Mouse (Mus musculus) splenic B cell, adult 2 months (primary cell): ENCODE measurements around the gene Cdk18.
"Not testable (repeated sequence)": the region's sequence is repeated elsewhere in the genome, so short reads cannot be mapped to it uniquely, and the experiment has no call there.

Experiments
- DNase-seq: peaks from one replicate; pipeline ENCODE4 v3.0.0-alpha.2; 2011; ENCODE audit warnings: low read depth, low spot score
- H3K27me3 ChIP-seq: 2 replicates; pipeline ENCODE4 v1.6.1; 2012; ENCODE audit warnings: mild to moderate bottlenecking, low read length, moderate library complexity, mixed read lengths; ENCODE audit not compliant: control insufficient read depth, poor library complexity, insufficient read depth, severe bottlenecking
- H3K36me3 ChIP-seq: 2 replicates; pipeline ENCODE4 v1.6.1; 2012; ENCODE audit warnings: mild to moderate bottlenecking, low read length, moderate library complexity, mixed read lengths; ENCODE audit not compliant: control insufficient read depth, poor library complexity, insufficient read depth, severe bottlenecking

The Cdk18 gene

DNA sequence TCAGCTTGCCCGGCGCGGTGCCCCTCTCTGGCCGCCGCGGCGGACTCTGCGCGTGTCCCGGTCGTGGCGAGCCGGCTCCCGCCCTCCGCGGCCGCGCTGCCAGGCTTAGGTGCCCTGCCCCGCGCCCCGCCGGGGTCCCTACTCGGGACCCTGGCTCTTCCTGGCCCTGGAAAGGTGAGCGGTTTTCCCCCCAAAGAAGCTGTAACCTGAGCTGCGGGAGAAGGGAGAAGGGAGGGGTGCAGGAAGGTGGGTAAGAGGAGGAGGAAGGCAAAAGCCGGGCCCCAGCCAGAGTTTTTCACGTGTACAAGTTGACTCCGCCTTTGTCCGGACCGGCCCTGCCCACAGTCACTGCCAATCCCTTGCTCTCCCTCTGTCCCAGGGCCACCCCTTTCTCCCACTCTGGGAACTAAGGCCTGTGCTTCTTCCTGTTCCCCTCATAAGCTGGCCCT lies at the start of gene Cdk18:
Gene Cdk18 (minus strand): TSS at position 269 of the 449 bp plus-strand sequence.
- no peak for DNase-seq
- no peaks in the 10 kb centered on the region for H3K36me3 ChIP-seq
- H3K27me3 ChIP-seq, result peaks cover 2% of the 10 kb centered on the region; the same call in 1 of the 2 replicates

DNA sequence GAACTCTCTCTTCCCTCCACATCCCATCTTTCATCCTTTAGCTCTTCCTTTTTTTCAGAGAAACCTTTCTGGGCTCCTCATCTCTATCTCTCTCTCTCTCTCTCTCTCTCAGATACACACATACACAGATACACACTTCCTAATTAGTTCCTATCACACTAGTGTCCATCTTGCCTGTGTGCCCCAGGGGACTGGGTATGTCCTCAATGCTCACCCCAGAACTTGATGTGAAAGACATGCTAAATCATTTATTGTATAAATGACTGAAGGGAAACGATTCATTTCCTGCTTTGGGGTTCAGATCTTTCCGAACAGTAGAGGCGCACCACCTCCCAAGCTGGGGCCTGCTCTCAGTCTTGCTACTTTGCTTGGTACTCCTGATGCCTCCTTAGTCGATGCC lies 49.7 kb upstream of the Cdk18 start:
- no peak for DNase-seq
- no peaks in the 10 kb centered on the region for H3K36me3 ChIP-seq
- peaks cover 1% of the 10 kb centered on the region; the same call in 1 of the 2 replicates for H3K27me3 ChIP-seq

GRCm38 (mm10) chr1:132188442-132189066 lies 49.1 kb upstream of the Cdk18 start:
- no peaks in the 10 kb centered on the region for H3K36me3 ChIP-seq
- peaks cover 1% of the 10 kb centered on the region; the same call in 1 of the 2 replicates for H3K27me3 ChIP-seq
- DNase-seq, result no peak

GRCm38 (mm10) chr1:132186303-132186702 lies 46.8 kb upstream of the Cdk18 start:
- Histone ChIP-seq H3K36me3 (no peaks in the 10 kb centered on the region), H3K27me3 (no peaks in the 10 kb centered on the region)
- no peak for DNase-seq

GRCm38 (mm10) chr1:132171619-132172018 lies 32.1 kb upstream of the Cdk18 start:
- Histone ChIP-seq H3K36me3 (no peaks in the 10 kb centered on the region), H3K27me3 (no peaks in the 10 kb centered on the region)
- no peak for DNase-seq

- DNase-seq, result no peak
- Histone ChIP-seq H3K27me3 (no peaks in the 10 kb centered on the region), H3K36me3 (no peaks in the 10 kb centered on the region)
These were observed 31.2 kb upstream of the Cdk18 start for GRCm38 (mm10) chr1:132170698-132171097.

DNA sequence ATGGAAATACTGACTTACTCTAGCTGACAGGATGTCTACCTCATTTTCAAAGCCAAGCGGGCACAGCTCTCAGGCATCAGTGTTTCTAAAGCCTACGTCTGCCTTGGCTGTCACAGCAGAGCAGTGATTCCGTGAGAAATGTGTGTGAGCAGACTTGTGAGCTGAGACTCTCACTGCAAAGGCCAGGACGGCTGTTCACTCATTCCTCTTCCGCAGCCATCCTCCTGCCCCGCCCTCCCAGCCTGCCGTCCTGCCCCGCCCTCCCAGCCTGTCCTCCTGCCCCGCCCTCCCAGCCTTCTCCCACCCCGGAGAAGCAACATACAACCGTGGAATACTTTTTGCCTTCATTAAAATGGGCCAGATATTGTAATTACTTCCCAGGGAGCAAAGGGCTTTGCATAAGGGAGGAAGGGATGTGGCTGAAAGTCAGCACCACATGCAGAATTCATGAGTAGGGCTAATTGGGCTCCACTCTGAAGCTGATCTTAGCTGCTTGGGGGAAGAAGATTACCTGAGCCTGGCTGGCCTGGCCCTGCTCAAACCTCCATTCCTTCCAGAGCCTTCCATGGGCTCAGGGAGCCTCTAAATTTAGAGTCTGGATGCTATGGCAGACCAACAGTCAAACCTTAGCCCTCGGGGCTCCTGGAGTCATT lies 28.8 kb upstream of the Cdk18 start:
- H3K36me3 ChIP-seq, result no peaks in the 10 kb centered on the region
- H3K27me3 ChIP-seq, result no peaks in the 10 kb centered on the region
- no peak for DNase-seq

GRCm38 (mm10) chr1:132165859-132166258 lies 26.4 kb upstream of the Cdk18 start:
- no peaks in the 10 kb centered on the region for H3K27me3 ChIP-seq
- DNase-seq, result peak; percentile 49
- no peaks in the 10 kb centered on the region for H3K36me3 ChIP-seq

DNA sequence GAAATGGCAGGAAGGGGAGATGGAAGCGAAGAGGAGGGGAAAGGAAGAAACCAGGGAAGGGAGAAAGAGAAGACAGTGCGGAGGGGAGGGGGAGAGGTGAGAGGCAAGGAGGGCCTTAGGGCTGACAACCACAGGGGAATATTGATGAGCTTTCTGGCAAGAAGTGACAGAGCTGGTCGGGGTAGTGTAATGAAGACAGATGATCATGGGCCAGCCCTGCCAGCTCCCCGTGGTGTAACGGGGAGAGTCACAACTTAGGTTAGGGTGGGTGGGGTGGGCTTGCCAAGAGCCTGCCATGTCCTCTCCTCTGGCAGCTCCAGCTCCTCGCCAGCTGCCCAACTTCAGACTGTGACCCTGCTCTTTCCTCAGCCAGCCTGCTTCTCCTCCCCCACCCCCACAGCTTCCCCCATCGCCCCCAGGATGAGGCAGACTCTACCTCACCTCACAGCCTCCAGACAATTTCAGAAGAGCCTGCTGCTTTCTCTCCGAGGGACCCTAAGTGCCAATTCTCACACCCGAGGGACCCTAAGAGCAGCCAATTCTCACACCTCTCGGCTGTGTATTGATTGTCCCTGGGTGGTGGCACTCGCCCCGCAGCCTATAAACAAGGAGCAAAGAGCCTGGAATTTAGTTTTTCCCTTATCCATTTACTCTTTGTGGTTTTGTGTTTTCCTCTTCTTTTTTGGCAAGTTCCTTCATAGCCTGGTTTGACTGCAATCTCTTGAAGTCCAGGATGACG lies 25.5 kb upstream of the Cdk18 start:
- no peak for DNase-seq
- Histone ChIP-seq H3K27me3 (no peaks in the 10 kb centered on the region), H3K36me3 (no peaks in the 10 kb centered on the region)

- H3K36me3 ChIP-seq, DNase-seq, H3K27me3 ChIP-seq: not testable (repeated sequence)
These were observed 23.1 kb upstream of the Cdk18 start for GRCm38 (mm10) chr1:132162618-132163017.

- H3K27me3 ChIP-seq, result no peaks in the 10 kb centered on the region
- no peaks in the 10 kb centered on the region for H3K36me3 ChIP-seq
- DNase-seq, result no peak
These were observed 21.9 kb upstream of the Cdk18 start for GRCm38 (mm10) chr1:132161211-132161880.

DNA sequence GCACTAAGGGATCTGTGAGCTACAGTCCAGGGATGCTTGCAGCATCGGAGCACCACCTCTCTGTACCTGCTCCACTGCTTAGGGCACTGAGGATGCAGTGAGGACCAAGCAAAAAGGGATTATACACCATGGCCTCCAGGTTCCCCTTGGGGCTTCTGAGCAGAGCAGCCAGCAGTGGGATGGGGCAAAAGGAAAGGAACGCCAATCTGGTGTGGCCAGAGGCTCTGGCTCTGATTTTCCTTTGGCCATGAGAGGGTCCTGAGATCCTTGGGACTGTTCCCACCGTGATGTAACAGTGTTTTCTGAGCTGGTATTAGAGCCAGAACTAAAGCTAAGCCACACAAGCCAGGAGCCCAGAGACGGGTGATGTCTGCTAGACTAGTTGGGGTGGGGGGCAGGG lies 20.2 kb upstream of the Cdk18 start:
- no peak for DNase-seq
- Histone ChIP-seq H3K27me3 (no peaks in the 10 kb centered on the region), H3K36me3 (no peaks in the 10 kb centered on the region)

- H3K27me3 ChIP-seq, result no peaks in the 10 kb centered on the region
- no peaks in the 10 kb centered on the region for H3K36me3 ChIP-seq
- DNase-seq, result no peak
These were observed 19.3 kb upstream of the Cdk18 start for GRCm38 (mm10) chr1:132158741-132159140.

- H3K36me3 ChIP-seq, result no peaks in the 10 kb centered on the region
- H3K27me3 ChIP-seq, result no peaks in the 10 kb centered on the region
- no peak for DNase-seq
These were observed 18.3 kb upstream of the Cdk18 start for GRCm38 (mm10) chr1:132157808-132158207.
